Mouse (Mus musculus) stomach, postnatal 0 days (tissue): ENCODE data around the gene Galm.

ENCODE experiments used
- CTCF ChIP-seq: IDR thresholded peaks from 2 replicates; pipeline ENCODE4 v1.5.1; 2016; ENCODE audit warnings: antibody characterized with exemption, low read depth, mild to moderate bottlenecking, moderate library complexity
- EP300 ChIP-seq: optimal IDR thresholded peaks from 2 replicates; pipeline ENCODE3; 2016; ENCODE audit warnings: antibody characterized with exemption

DNA sequence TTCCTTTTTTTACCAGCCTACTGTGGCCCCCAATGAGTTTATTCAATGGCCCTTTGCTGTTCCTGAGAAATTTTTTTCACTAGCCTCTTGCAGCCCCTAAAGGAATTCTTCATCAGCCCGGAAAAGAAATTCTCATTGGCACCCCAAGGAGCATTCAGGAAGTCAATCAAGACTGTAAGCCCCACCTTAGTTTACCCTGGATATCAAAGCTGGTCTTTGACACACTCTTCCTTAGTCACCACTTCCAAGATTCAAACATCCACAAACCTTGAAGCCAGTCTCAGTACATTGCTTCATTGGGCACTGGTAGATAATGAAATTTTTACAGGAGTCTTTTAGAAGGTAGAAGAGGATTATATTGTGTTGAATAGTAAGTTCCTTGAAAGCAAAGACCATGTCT, 5.4 kb upstream of the Galm start:
- TF ChIP-seq CTCF (no peak), EP300 (no peak)
